Mouse (Mus musculus) lung, postnatal 0 days (tissue): ENCODE measurements at regions not wholly inside any gene's neighbourhood (a gene's known extent, or its start where the extent isn't known, plus 50 kb on each side); places are given as distances from the start of the nearest gene placed in this dataset.

ENCODE experiments used
- CTCF ChIP-seq: IDR thresholded peaks from 2 replicates; pipeline ENCODE4 v1.5.1; 2016; ENCODE audit warnings: antibody characterized with exemption, mild to moderate bottlenecking
- EP300 ChIP-seq: IDR thresholded peaks from 2 replicates; pipeline ENCODE4 v1.6.1; 2016; ENCODE audit warnings: antibody characterized with exemption, mild to moderate bottlenecking, control low read depth

GRCm38 (mm10) chr1:149038188-149038967 lies 922.7 kb downstream of the Pla2g4a start:
- no peak for TF ChIP-seq CTCF
- no peak for TF ChIP-seq EP300
